Mouse (Mus musculus) E14TG2a.4 (cell line): ENCODE data around the gene Rbbp9.
"Not testable (repeated sequence)": the region's sequence is repeated elsewhere in the genome, so short reads cannot be mapped to it uniquely, and the experiment has no call there.

Source experiments
- CTCF ChIP-seq: conservative IDR thresholded peaks from 2 replicates; pipeline ENCODE4 v1.5.1; 2014; ENCODE audit warnings: low read length
- NANOG ChIP-seq: IDR thresholded peaks from 2 replicates; pipeline ENCODE4 v1.6.1; 2014; ENCODE audit warnings: borderline replicate concordance, low read length, mixed read lengths

- TF ChIP-seq CTCF = 0 out of 2 replicates have a peak, but pooled peaks have one; percentile 12
- not testable (repeated sequence) for TF ChIP-seq NANOG
Observed at GRCm38 (mm10) chr2:144593036-144593435, 42.4 kb upstream of the Rbbp9 start.
